Comparison of ENCODE assay signal across 18 mouse cellular contexts in the genomic region with DNA sequence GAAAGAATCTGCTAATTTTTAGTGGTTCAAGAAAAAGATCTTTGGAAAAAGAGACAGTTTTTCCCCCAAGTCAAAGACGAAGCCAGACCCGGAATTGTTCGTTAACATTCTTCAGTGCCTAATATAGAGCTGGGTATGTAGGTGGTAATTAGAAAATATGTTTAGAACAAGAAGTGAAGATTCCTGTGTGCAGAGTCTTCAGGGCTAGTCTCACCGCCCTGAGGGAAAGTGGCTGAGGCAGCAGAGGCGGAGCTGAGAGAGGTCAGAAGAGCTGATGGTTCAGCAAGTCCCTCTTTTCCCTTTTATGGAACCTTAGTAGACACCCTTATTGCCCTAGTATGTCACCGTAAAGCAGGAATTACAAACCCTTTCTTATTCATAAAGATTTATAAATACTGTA.
"Had no signal": no experiment of that assay in that cellular context is flagged by ENCODE, and none has a peak within 500 bp of the region (broad histone marks: within the 10 kb centered on the region; RNA-seq: fewer than 3 reads in every experiment).

No protein-coding gene starts in this region.

- H3K4me3 ChIP-seq: limb, embryonic 12.5 days; limb, embryonic 15.5 days; megakaryocyte, embryonic 14.5 days; midbrain, embryonic 10.5 days; midbrain, embryonic 13.5 days; stomach, embryonic 15.5 days had no signal

- H3K27ac ChIP-seq: limb, embryonic 12.5 days; limb, embryonic 15.5 days; liver, embryonic 14.5 days; midbrain, embryonic 10.5 days; midbrain, embryonic 13.5 days; stomach, embryonic 15.5 days had no signal

- H3K36me3 ChIP-seq: limb, embryonic 12.5 days; limb, embryonic 15.5 days; midbrain, embryonic 10.5 days; midbrain, embryonic 13.5 days; stomach, embryonic 15.5 days had no signal

- DNase-seq: kidney, adult 8-10 months; kidney, postnatal 25 days; left cerebral cortex, postnatal 4 days; liver, postnatal 0 days; lung, embryonic 14.5 days; right cerebral cortex, postnatal 14 days; right cerebral cortex, postnatal 4 days; thymus, postnatal 25 days had no signal

- H3K9me3 ChIP-seq: limb, embryonic 12.5 days; limb, embryonic 15.5 days; megakaryocyte, embryonic 14.5 days; midbrain, embryonic 10.5 days; midbrain, embryonic 13.5 days; stomach, embryonic 15.5 days had no signal

- H3K4me1 ChIP-seq: limb, embryonic 12.5 days; limb, embryonic 15.5 days; midbrain, embryonic 10.5 days; midbrain, embryonic 13.5 days; stomach, embryonic 15.5 days had no signal

- H3K27me3 ChIP-seq: limb, embryonic 15.5 days; megakaryocyte, embryonic 14.5 days; midbrain, embryonic 13.5 days; stomach, embryonic 15.5 days had no signal

- H3K9ac ChIP-seq: limb, embryonic 12.5 days; limb, embryonic 15.5 days; liver, embryonic 14.5 days; liver, postnatal 0 days; lung, embryonic 14.5 days; midbrain, embryonic 13.5 days; stomach, embryonic 15.5 days had no signal

- ATAC-seq: liver, postnatal 0 days; lung, postnatal 0 days; midbrain, embryonic 13.5 days; midbrain, embryonic 16.5 days had no signal

- H3K4me2 ChIP-seq: limb, embryonic 12.5 days; limb, embryonic 15.5 days; liver, embryonic 11.5 days; lung, embryonic 14.5 days; midbrain, embryonic 13.5 days; stomach, embryonic 15.5 days had no signal
